Mouse (Mus musculus): ENCODE results near the gene Ctsw. TPM values are rescaled to one million over a fixed set of nuclear protein-coding genes. Genes with fewer than 3 reads are reported as not detected.
A peak's percentile ranks its signal among the peaks of the same experiment; 100 is the strongest.

Gene Ctsw
- polyA plus RNA-seq, 1 experiment from 2014 or later: 42.8 TPM

- peak; percentile 99 for DNase-seq (ENCODE audit: low spot score)
Observed at GRCm38 (mm10) chr19:5488878-5489571, 20.7 kb upstream of the Ctsw start.

GRCm38 (mm10) chr19:5487768-5488550 lies 19.7 kb upstream of the Ctsw start, which contains the start of gene Mus81:
TSS of gene Mus81 (minus strand) at chr19:5488402.
- peak; percentile 94 for DNase-seq (ENCODE audit: low spot score)

GRCm38 (mm10) chr19:5486771-5487170 lies 18.5 kb upstream of the Ctsw start:
- no peak for DNase-seq (ENCODE audit: low spot score)

GRCm38 (mm10) chr19:5486286-5486685 lies 18.0 kb upstream of the Ctsw start:
- DNase-seq (ENCODE audit: low spot score): no peak

- no peak for DNase-seq (ENCODE audit: low spot score)
Observed at GRCm38 (mm10) chr19:5485821-5486220, 17.5 kb upstream of the Ctsw start.

- DNase-seq (ENCODE audit: low spot score): no peak
Observed at GRCm38 (mm10) chr19:5485371-5485770, 17.1 kb upstream of the Ctsw start.

- DNase-seq (ENCODE audit: low spot score): peak; percentile 38
Observed at GRCm38 (mm10) chr19:5484496-5484895, 16.2 kb upstream of the Ctsw start.

- no peak for DNase-seq (ENCODE audit: low spot score)
Observed at GRCm38 (mm10) chr19:5483386-5484359, 15.4 kb upstream of the Ctsw start.

GRCm38 (mm10) chr19:5481398-5481797 lies 13.1 kb upstream of the Ctsw start:
- no peak for DNase-seq (ENCODE audit: low spot score)

- DNase-seq (ENCODE audit: low spot score): no peak
Observed at GRCm38 (mm10) chr19:5480016-5480415, 11.7 kb upstream of the Ctsw start.

- no peak for DNase-seq (ENCODE audit: low spot score)
Observed at GRCm38 (mm10) chr19:5477668-5478300, 9.5 kb upstream of the Ctsw start.

- peak; percentile 30 for DNase-seq (ENCODE audit: low spot score)
Observed at GRCm38 (mm10) chr19:5477004-5477667, 8.8 kb upstream of the Ctsw start.

- no peak for DNase-seq (ENCODE audit: low spot score)
Observed at GRCm38 (mm10) chr19:5475069-5475714, 6.9 kb upstream of the Ctsw start.

- no peak for DNase-seq (ENCODE audit: low spot score)
Observed at GRCm38 (mm10) chr19:5474281-5475068, 6.2 kb upstream of the Ctsw start.

- peak; percentile 75 for DNase-seq (ENCODE audit: low spot score)
Observed at GRCm38 (mm10) chr19:5473720-5474119, 5.4 kb upstream of the Ctsw start, which contains the start of gene Efemp2. TSS of gene Efemp2 (plus strand) at chr19:5473954.

- DNase-seq (ENCODE audit: low spot score): no peak
Observed at GRCm38 (mm10) chr19:5472857-5473256, 4.5 kb upstream of the Ctsw start.

- no peak for DNase-seq (ENCODE audit: low spot score)
Observed at GRCm38 (mm10) chr19:5471846-5472245, 3.5 kb upstream of the Ctsw start.

- no peak for DNase-seq (ENCODE audit: low spot score)
Observed at GRCm38 (mm10) chr19:5466916-5467500, 1.3 kb downstream of the Ctsw start.

GRCm38 (mm10) chr19:5465037-5465436 lies 3.3 kb downstream of the Ctsw start:
- no peak for DNase-seq (ENCODE audit: low spot score)
